Mouse (Mus musculus): Measurements from ENCODE around the gene Immp2l. TPM values are rescaled to one million over a fixed set of nuclear protein-coding genes. Genes with fewer than 3 reads are reported as not detected.

Immp2l gene
- polyA plus RNA-seq, 2 experiments, result 4.3 to 11.2 TPM

- no peak overlapping the region for H3K9ac ChIP-seq (replicated peaks)
- no peak overlapping the region for H3K27ac ChIP-seq
- H3K4me3 ChIP-seq (ENCODE audit: insufficient read depth in 1 of 2, low read depth in 2 of 2, low read length in 2 of 2), result no peak overlapping the region
- no peak for TF ChIP-seq EP300 (IDR thresholded peaks at IDR 0.05; ENCODE audit: low read depth)
- no peak for TF ChIP-seq CTCF (IDR thresholded peaks at IDR 0.05; ENCODE audit: low read depth)
- H3K4me1 ChIP-seq (replicated peaks; ENCODE audit: control insufficient read depth in 2 of 2, insufficient read depth in 2 of 2, low read length in 1 of 2), result no peaks in the 10 kb centered on the region
- no peak for ATAC-seq (ENCODE audit: insufficient read depth)
- H3K27me3 ChIP-seq (ENCODE audit: control insufficient read depth, insufficient read depth, low read length), result no peaks in the 10 kb centered on the region
- no peaks in the 10 kb centered on the region for H3K9me3 ChIP-seq (ENCODE audit: control insufficient read depth, low read length)
- no peak overlapping the region for H3K4me2 ChIP-seq (ENCODE audit: low read depth)
- 54% methylated on average over 5 of the region's 5 CpGs for WGBS (ENCODE audit: insufficient replicate concordance)
- H3K36me3 ChIP-seq (replicated peaks; ENCODE audit: control insufficient read depth, insufficient read depth, low read depth), result no peaks in the 10 kb centered on the region
- DNase-seq (ENCODE audit: low read depth in 3 of 3, low spot score in 3 of 3), result no peak
Observed at GRCm38 (mm10) chr12:41436206-41436985, 412.5 kb downstream of the Immp2l start.

DNA sequence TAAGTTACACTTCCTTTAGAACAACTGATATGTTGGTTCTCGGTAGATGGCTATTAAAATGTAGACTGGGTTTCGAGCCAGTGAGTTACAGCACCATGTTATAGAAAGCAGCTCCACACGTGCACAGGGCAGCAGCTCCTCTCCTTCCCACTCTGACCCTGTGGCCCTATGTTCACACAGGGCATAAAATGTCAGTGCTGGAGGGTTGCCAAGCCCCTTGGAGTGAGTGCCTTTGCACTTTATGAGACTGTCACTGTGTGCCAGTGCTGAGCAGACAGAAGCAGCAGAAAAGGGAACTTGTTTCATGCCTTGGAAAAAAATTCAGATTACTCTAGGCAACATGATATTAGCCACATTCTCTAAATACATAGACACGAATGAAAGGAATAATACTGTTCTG, 414.6 kb downstream of the Immp2l start:
- TF ChIP-seq EP300 (IDR thresholded peaks at IDR 0.05; ENCODE audit: low read depth) (no peak), CTCF (IDR thresholded peaks at IDR 0.05; ENCODE audit: low read depth) (no peak)
- ATAC-seq (ENCODE audit: insufficient read depth), result no peak
- Histone ChIP-seq H3K27me3 (ENCODE audit: control insufficient read depth, insufficient read depth, low read length) (no peaks in the 10 kb centered on the region), H3K4me3 (ENCODE audit: insufficient read depth in 1 of 2, low read depth in 2 of 2, low read length in 2 of 2) (no peak overlapping the region), H3K9ac (replicated peaks) (no peak overlapping the region), H3K36me3 (replicated peaks; ENCODE audit: control insufficient read depth, insufficient read depth, low read depth) (no peaks in the 10 kb centered on the region), H3K4me1 (replicated peaks; ENCODE audit: control insufficient read depth in 2 of 2, insufficient read depth in 2 of 2, low read length in 1 of 2) (no peaks in the 10 kb centered on the region), H3K4me2 (ENCODE audit: low read depth) (no peak overlapping the region), H3K9me3 (ENCODE audit: control insufficient read depth, low read length) (no peaks in the 10 kb centered on the region), H3K27ac (no peak overlapping the region)
- no peak for DNase-seq (ENCODE audit: low read depth in 3 of 3, low spot score in 3 of 3)
- 47% methylated on average over 4 of the region's 4 CpGs for WGBS (ENCODE audit: insufficient replicate concordance)

DNA sequence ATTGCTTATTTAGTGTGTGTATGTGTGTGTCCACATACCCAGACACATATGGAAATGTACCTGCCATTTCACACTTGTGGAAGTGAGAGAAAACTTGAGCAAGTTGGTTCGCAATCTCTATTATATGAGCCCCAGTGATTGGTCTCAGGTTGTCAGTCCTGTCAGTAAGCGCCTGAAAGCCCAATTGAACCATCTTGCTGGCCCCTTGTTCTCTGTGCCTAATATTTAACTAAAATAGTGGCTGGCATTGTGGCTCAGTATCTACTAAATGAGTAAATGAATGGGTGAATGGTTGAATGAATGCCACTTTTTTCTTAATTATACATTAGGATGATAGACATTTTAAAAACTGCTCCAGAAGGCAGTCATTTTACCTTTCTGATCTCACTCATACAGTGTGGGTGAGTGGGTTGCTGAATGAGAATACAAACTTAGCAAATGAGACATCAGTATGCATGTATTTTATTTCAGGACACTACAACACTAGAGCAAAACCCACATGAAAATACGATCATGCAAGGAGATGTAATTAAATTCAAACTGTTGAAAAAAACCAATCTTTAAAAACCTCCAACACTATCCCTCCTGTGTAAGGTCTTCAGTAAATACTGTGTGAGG, 444.6 kb downstream of the Immp2l start:
- no peak overlapping the region for H3K4me2 ChIP-seq (ENCODE audit: low read depth)
- WGBS (ENCODE audit: insufficient replicate concordance), result 73% methylated on average over 3 of the region's 3 CpGs
- no peaks in the 10 kb centered on the region for H3K36me3 ChIP-seq (replicated peaks; ENCODE audit: control insufficient read depth, insufficient read depth, low read depth)
- TF ChIP-seq EP300 (IDR thresholded peaks at IDR 0.05; ENCODE audit: low read depth), result no peak
- no peak for TF ChIP-seq CTCF (IDR thresholded peaks at IDR 0.05; ENCODE audit: low read depth)
- H3K27me3 ChIP-seq (ENCODE audit: control insufficient read depth, insufficient read depth, low read length), result no peaks in the 10 kb centered on the region
- no peak overlapping the region for H3K27ac ChIP-seq
- H3K4me1 ChIP-seq (replicated peaks; ENCODE audit: control insufficient read depth in 2 of 2, insufficient read depth in 2 of 2, low read length in 1 of 2), result no peaks in the 10 kb centered on the region
- no peak overlapping the region for H3K4me3 ChIP-seq (ENCODE audit: insufficient read depth in 1 of 2, low read depth in 2 of 2, low read length in 2 of 2)
- ATAC-seq (ENCODE audit: insufficient read depth), result no peak
- no peaks in the 10 kb centered on the region for H3K9me3 ChIP-seq (ENCODE audit: control insufficient read depth, low read length)
- no peak overlapping the region for H3K9ac ChIP-seq (replicated peaks)
- DNase-seq (ENCODE audit: low read depth in 3 of 3, low spot score in 3 of 3), result no peak

GRCm38 (mm10) chr12:41469096-41469801, 445.4 kb downstream of the Immp2l start:
- H3K9me3 ChIP-seq (ENCODE audit: control insufficient read depth, low read length), result no peaks in the 10 kb centered on the region
- no peaks in the 10 kb centered on the region for H3K27me3 ChIP-seq (ENCODE audit: control insufficient read depth, insufficient read depth, low read length)
- no peak overlapping the region for H3K4me2 ChIP-seq (ENCODE audit: low read depth)
- H3K36me3 ChIP-seq (replicated peaks; ENCODE audit: control insufficient read depth, insufficient read depth, low read depth), result no peaks in the 10 kb centered on the region
- no peak for ATAC-seq (ENCODE audit: insufficient read depth)
- no peak overlapping the region for H3K4me3 ChIP-seq (ENCODE audit: insufficient read depth in 1 of 2, low read depth in 2 of 2, low read length in 2 of 2)
- no peak overlapping the region for H3K27ac ChIP-seq
- WGBS (ENCODE audit: insufficient replicate concordance), result 50% methylated on average over 6 of the region's 6 CpGs
- H3K4me1 ChIP-seq (replicated peaks; ENCODE audit: control insufficient read depth in 2 of 2, insufficient read depth in 2 of 2, low read length in 1 of 2), result no peaks in the 10 kb centered on the region
- no peak for TF ChIP-seq EP300 (IDR thresholded peaks at IDR 0.05; ENCODE audit: low read depth)
- no peak for TF ChIP-seq CTCF (IDR thresholded peaks at IDR 0.05; ENCODE audit: low read depth)
- DNase-seq (ENCODE audit: low read depth in 3 of 3, low spot score in 3 of 3), result no peak
- H3K9ac ChIP-seq (replicated peaks), result no peak overlapping the region

- no peak for TF ChIP-seq EP300 (IDR thresholded peaks at IDR 0.05; ENCODE audit: low read depth)
- no peak for TF ChIP-seq CTCF (IDR thresholded peaks at IDR 0.05; ENCODE audit: low read depth)
- ATAC-seq (ENCODE audit: insufficient read depth), result no peak
- WGBS (ENCODE audit: insufficient replicate concordance), result 42% methylated on average over 2 of the region's 2 CpGs
Observed at GRCm38 (mm10) chr12:41481486-41481885, 457.6 kb downstream of the Immp2l start.

More at GRCm38 (mm10) chr12:41481486-41481885, 457.6 kb downstream of the Immp2l start:
- Histone ChIP-seq H3K9ac (replicated peaks) (no peak overlapping the region), H3K36me3 (replicated peaks; ENCODE audit: control insufficient read depth, insufficient read depth, low read depth) (no peaks in the 10 kb centered on the region), H3K4me1 (replicated peaks; ENCODE audit: control insufficient read depth in 2 of 2, insufficient read depth in 2 of 2, low read length in 1 of 2) (0 out of 4 replicates have a peak, but pooled peaks cover 0 to 2% of the 10 kb centered on the region in 2 experiments), H3K27ac (no peak overlapping the region), H3K4me3 (ENCODE audit: insufficient read depth in 1 of 2, low read depth in 2 of 2, low read length in 2 of 2) (no peak overlapping the region), H3K27me3 (ENCODE audit: control insufficient read depth, insufficient read depth, low read length) (no peaks in the 10 kb centered on the region), H3K9me3 (ENCODE audit: control insufficient read depth, low read length) (no peaks in the 10 kb centered on the region), H3K4me2 (ENCODE audit: low read depth) (no peak overlapping the region)
- no peak for DNase-seq (ENCODE audit: low read depth in 3 of 3, low spot score in 3 of 3)

Data from liver, embryonic 14.5 days (tissue).